Mouse (Mus musculus) layer of hippocampus, postnatal 25 days (tissue): ENCODE measurements at regions not wholly inside any gene's neighbourhood (a gene's known extent, or its start where the extent isn't known, plus 50 kb on each side); places are given as distances from the start of the nearest gene placed in this dataset.

Source experiments
- DNase-seq, 2 experiments: peaks; one replicate each; pipeline ENCODE4 v3.0.0; 2022; ENCODE audit warnings: mixed read lengths in 2 of 2, low spot score in 1 of 2; ENCODE audit errors: extremely low spot score in 1 of 2

DNA sequence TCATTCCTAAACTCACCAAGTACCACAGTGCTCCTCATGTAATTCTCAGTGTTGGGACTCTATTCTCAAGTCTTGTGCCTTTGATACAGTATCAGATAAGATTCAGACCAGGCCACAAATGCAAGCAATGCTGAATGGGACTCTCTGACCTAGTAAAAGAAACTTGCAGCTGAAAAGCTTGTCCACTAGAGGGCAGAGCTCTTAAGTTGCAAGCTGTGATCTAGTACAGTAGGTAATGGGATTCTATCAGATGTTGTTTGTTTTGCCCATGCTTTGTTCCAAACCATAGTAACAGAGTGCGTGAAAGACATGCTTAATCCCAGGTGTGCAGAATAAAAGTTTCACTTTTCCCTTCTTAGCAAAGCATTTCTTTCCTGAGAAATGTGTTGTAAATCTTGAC lies 383.2 kb upstream of the Chrm2 start:
- peak in 1 of 2 experiments; percentile 5 for DNase-seq

DNA sequence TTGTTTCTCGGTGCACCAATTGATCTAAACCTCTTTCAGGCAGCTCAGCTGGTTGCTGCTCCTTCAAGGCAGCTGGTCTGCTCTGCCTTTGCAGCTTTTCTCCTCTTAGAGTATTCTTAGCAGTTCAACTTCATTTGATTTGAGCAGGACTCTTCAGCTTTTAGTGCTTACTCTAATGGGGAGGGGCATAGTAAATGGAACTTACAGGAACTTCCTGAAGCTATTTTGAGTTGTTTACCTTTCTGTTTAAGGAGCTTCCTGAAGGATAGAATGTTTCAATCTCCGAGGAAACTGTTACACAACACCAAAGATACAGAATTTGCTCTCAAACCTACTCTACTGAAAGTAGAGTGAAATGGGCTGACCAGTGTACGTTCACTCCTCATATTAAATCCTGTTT lies 385.8 kb upstream of the Chrm2 start:
- DNase-seq = no peak

DNA sequence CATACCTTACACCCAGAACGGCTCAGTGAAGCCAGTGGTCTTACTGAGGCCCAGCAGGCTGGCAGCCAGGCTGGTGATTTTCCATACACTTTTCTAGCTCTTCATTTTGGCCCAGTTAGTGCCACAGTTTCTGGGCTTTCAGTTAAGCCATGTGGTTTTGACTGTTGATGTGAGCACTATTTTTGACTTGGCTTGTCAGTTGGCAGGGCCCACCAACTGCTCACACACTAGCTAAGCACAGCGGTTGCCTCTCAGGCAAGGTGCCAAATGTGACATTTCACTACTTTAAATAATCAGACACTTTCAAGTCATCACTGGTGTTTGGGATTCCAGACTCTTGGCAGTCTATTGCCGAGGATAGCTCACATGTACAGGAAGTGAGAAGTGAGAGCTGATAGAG lies 399.0 kb upstream of the Chrm2 start:
- DNase-seq = peak; percentile 12 to 32

DNA sequence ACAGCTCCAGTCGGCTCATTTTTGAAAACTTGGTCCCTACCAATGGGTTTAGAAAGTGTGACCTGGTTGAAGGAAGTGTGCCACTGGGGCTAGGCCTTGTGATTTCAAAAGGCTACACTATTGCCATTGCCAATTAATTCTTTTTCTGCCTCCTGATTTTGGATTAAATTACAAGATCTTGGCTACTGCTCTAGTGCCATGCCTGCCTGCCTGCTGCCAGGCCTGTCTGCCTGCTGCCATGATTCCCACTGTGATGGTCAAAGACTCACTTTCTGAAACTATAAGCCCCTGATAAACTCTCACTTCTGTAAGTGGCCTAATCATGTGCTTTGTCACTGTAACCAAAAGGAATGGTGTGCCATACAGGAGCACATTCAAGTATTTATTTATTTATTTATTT lies 400.4 kb upstream of the Mtpn start:
- DNase-seq = no peak

DNA sequence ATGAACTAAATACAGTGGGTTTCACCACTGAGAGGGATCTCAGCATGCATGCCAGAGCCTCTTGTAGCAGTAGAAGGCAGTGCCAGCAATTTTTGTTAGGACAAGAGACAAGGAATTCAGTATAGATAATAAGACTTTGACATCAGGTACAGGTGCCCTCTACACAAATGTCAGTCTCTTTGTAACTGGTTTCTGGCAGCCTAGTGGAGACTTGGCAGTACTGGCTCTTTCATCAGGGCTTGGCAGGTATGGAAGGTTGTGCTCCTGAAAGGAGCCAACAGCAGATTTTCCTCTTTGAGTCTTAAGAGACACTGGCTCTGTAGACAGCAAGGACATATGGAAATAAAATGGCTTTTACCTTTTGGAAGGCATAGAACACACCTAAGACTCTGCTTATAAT lies 384.5 kb upstream of the Mtpn start:
- no peak for DNase-seq

DNA sequence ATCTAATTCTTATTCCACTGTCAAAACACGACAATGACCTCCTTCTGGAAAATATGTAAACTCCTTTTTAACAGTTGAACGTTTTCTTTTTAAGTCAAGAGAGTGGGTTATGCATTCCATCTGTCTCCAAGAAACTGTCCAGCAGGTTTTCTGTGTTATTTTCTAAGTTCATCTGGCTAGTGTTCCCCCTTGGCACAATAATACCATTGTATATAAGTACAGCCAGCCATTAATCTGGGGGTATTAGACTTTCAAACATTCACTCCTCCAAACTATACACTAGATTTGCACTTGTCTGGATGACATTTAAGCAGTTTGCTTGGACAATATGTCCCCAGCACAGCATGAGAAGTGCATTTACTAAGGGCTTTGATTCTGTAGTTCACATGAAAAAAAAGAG lies 358.3 kb upstream of the Mtpn start:
- DNase-seq = no peak

DNA sequence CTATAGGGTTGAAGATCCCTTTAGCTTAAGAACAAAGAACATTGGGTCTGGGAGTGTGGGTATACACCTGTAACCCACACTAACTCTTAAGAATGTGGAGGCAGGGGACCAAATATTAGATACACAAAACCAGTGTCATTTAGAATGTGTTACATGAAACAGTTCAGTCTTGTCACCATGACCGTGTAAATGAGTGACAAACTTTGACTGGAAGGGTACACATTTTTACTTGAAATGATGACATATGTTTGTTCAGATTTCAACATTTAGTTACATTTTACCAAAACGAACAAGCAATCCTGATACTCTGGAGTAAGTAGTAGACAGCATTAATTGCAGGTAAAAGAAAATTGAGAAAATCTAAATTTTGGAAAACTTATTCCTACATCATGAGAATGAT lies 356.0 kb upstream of the Mtpn start:
- no peak for DNase-seq

DNA sequence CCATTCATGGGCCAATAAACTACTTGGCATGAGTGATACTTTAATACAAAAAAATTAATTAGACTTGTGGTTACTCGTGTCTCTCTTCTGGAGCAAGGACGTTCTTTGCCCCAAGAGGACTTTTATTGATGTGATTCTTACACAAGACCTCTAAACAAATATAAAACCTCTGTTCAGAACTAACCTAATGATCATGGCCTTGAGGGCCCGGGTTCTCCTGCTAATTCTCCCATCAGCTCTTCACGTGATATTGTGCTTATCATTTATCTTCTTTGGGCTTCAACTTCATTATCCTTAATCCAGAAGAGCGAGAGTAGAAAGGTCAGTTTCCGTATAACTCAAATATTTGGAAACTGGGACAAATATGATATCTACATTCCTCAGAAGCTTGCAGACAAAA lies 335.0 kb upstream of the Mtpn start:
- DNase-seq = no peak

DNA sequence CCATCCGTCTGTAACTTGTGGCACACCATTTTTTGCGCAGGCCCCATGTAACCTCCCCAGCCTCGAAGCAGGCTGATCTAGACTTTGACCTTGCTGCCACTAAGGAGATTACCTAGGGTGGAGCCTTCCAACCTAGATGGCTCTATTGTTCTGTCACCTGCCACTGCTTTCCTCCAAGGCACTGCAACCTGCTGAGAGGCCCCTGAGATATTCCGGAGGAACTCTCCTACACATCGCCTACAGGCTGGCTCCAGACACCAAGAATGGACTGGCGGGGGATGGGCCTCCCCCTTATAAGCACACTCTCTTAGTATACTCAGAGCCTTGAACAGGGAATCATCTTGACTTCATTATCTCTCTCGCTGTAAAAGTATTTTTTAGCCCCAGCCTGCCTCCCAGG lies 331.7 kb upstream of the Mtpn start:
- DNase-seq = no peak

DNA sequence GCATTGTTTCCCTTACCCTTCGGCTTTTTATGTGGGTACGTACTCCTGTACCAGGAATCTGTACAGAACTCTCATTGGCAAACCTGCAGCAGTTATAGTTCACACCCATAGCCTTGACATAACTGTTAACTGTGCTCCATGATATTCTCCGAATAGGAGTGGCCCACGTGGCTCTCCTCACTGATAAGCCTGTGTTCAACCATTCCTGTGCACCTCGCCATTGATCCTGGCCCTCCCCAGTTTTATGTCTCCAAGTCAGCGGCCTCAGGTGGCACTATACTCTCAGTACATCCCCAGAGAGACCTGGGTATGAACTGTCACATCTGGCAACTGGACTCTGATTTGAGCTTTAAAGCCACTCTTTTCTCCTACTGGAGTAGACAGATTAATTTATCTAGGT lies 324.5 kb upstream of the Mtpn start:
- DNase-seq = no peak

DNA sequence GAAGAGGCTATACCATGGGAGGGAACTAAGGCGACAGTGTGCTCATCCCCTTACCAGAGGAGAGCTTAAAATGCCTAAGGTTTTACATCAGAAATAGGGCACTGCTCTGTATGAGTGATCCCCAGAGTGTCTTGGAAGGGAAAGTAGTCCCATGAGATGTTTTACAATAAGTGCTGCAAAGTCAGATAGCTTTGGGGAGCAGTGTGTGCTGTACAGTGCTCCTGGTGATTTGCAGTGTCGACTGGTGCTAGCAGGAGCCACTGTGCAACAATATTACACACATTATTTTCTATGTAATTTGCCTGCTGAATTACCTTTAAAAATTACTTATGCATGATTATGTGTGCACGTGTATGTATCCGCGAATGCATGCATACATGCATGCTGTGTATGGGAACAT lies 314.3 kb upstream of the Mtpn start:
- no peak for DNase-seq

DNA sequence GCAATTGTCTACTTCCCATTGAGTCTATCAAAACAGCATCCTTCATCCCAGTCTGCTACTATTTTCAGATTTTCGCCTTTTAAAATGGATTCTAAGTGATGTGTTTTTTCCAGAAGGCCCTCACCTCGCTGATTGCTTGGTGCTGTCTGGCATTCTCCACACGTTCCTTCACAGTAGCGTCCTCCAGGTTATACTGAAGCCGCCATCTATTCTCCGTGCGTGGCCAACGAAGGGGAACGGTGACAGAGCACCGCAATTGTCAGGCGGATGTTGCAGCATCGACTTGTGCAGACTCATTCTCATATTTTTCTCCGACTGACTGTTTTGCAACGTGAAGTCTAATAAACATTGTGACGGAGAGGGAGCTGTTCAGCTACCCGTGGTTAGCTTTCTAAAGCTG lies 277.0 kb upstream of the Mtpn start:
- DNase-seq = no peak

DNA sequence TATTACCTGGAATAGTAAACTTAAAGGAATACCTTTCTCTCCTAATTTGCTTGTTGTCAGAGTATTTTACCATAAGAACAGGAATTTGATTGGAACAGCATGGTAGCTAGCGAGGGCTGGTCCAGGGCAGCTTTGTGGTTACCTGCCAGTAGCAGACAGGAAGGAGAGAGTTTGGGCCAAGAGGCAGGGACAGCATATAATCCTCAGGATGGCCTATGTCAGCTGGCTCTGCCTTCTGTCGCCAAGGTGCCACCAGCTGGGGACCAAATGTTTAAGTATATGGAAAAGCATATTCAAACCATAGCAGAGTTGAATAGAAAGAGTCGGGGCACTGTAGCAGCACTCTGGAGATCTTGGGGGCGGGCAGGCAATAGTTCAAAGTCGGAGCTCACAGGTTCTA lies 274.8 kb upstream of the Mtpn start:
- DNase-seq = no peak

DNA sequence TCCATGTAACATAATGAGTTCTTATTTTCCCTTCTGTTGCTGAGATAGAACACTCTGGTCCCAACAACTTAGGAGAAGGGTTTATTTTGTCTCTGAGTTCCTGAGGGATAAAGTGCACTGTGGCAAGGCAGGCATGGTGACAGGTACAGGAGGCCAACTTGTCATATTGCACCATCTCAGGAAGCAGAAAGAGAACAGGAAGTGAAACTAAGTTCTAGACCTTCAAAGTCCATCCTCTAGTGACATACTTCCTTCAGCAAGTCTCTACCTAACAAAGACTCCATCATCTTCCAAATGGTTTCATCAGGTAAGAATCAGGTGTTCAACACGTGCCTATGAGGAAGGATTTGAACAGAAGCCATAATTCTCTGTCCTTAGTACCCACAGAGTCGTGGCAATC lies 266.1 kb upstream of the Mtpn start:
- no peak for DNase-seq

DNA sequence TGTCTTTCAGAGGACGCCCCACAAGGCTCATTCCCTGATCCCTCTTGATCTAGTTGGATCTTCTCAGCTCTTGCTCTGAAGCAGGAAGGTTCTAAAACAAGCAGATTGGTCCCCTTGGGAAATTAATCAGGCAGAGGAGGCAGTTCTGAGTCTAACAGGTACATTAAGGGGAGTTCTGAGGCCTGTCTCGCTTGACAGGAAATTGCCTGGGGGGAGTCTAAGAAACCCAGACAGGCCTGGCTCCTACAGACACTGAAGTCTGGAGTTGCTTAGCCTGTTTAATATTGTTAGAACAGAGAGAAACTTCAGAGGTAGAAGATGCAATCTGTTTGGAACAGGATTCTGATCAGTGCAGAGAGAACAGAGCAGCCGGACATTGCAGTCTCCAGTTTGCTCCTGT lies 264.4 kb upstream of the Mtpn start:
- no peak for DNase-seq

DNA sequence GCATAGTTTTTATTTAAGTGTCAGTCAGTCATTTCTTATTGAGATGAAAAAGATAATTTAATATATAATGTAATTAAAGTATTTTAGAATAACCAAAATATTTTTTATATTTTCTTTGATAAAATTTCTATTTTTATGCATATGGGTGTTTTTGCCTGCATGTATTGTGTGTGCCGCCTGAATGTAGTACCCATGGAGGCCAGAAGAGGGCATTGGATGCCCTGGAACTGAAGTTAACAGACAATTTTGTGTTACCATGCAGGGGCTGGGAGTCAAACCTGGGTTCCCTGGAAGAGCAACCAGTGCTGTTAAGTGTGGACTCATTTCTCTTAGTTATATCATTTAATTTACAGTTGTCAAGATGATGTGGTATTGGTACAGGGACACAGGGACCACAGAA lies 240.0 kb upstream of the Mtpn start:
- no peak for DNase-seq

DNA sequence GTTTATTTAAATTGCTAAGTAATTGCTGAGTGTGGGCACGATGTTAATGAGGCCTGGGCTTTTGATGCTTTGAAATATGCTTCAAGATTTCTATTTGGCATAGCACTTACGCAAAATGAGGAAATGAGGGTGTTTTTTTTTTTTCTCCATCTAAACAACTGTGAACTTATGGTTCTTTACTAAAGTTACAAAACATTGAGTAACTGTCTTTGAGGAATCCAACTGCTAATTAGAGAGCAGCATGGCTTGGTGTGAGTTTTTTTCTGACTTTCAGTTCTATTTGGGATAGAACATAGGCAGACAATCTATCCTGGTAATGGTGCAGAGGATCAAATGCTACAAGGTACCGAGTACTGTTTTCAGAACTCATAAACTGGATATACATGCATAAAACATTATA lies 231.2 kb upstream of the Mtpn start:
- no peak for DNase-seq

DNA sequence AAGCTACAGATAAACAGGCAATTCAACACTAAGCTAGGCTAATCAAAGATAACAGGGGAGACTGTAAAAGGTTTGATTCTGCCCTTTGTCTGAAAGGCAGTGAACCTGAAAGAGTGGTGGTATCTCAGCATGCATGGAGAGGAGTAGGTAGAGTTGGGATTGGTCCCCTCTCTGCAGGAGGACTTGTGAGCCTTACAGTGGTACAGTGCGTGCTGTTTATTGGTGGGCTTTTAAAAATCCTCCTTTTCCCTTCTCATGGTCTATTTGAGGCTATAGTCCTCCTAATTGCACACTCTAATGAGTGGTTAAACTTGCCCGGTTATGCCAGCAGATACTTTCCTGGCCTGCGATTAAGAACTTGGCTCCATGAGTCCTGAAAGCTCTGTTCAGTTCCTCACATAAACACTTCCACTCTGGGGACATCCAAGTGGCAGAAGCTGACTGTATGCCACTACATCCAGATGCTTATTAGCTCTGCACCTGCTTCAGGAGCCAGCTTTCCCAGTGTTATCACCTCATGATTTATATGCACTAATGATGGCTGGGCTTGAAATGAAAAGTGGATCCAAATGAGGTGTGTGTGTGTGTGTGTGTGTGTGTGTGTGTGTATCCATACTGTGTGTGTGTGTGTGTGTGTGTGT lies 220.0 kb upstream of the Mtpn start:
- DNase-seq = no peak

DNA sequence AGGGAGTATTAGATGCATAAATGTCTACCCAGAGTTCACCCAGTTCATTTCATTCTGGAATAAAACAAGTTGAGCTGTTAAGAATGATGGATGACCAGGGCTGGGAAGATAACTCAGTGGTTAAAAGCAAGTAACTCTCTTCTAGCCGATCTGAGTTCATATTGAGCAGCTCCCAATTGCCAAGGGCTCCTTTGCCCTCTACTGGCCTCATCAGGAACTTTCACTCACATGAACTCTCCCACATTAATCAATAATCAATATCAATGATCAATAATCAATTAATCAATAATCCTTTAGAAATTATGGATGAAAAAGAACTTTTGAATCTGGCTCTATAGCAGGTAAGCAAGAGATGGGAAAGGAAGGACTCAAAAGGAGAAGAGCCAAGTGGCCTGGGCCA lies 206.3 kb upstream of the Mtpn start:
- no peak for DNase-seq

DNA sequence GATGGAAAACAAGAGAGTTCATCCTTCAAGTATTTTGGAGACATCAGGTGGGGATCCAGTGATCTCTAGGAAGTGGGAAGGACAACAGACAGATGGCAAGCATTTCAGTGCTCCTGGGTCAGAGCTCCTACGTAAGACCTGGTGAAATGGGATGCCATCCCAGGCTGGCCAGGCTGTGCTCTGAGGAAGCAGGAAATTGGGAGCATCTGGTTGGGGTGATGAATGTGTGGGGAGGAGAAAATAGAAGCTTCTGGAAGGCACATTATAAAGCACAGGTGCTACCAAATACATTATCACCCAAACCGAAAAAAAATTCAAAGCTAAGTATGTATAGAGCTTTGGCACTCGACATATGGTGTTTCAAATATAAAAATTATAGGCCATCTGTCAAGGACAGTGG lies 165.9 kb upstream of the Mtpn start:
- DNase-seq = no peak

DNA sequence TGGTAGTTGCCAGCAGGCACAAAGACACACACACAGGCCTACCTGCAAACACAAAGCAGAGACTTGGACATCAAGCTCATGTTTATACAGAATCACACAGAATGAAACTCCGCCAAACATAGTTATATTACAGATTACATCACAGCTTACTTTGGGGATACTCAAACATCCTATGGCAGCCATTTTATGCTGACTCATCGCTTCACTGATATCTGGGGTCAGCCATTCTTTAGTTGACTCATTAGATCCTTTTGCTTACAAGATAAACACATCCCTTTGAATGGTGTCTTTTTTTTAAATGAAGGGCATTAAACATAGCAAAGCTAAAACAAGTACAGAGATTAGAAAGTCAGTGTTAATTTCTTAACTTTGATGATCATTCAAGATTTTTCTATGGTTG lies 127.4 kb upstream of the Mtpn start:
- DNase-seq = no peak

DNA sequence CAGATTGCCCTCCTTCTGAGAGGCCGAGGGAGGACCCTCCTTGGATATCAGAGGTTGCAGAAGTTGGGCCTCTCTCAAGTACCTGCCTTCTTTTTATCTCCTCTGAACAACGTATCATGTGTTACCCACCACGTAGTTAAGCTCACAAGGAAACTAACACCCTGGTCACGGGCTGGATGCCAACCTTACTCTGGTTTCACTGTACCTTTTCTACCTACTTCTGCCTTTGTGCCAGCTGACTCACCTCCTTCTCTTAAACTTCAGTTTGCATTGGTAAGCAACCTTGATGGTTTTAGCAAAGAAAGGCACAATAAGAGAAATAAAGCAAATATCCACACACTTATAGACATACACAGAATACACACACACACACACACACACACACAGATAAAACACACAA lies 111.7 kb upstream of the Mtpn start:
- no peak for DNase-seq

DNA sequence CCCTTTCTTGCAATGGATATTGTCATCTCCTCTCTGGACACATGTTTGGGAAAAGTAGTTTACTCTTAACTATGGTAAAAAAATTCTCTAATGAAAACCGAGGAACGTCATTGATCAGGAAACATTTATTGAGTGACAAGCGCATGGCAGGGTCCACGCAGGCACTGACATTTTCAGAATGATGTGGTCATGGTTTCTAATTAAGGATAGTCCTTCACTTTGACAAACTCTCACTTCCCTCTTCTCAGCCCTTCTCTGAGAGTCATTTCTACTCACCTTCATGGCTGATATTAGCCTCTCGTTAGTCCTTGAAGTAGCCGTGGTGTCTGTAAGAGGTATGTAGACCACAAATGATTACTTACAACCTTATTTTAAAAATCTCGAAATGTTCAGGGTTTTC lies 105.5 kb upstream of the Mtpn start:
- no peak for DNase-seq
